Comparison of ENCODE assay signal across 14 mouse cellular contexts in genomic region chr5:27319731-27320130, GRCm38 (mm10).
"Had no signal": no experiment of that assay in that cellular context is flagged by ENCODE, and none has a peak within 500 bp of the region (broad histone marks: within the 10 kb centered on the region; RNA-seq: fewer than 3 reads in every experiment).

No protein-coding gene starts in this region.

- H3K27ac ChIP-seq: kidney, embryonic 15.5 days; limb, embryonic 10.5 days; liver, embryonic 15.5 days; midbrain, embryonic 10.5 days; neural tube, embryonic 12.5 days had no signal

- H3K4me3 ChIP-seq: kidney, embryonic 15.5 days; limb, embryonic 10.5 days; liver, embryonic 15.5 days; midbrain, embryonic 10.5 days; myocyte; neural tube, embryonic 12.5 days had no signal

- DNase-seq: kidney, postnatal 25 days; lung, adult 2 months; lung, postnatal 10 days; lung, postnatal 4 days; midbrain, embryonic 14.5 days; spleen, adult 18-20 months; thymus, adult 18-20 months; thymus, postnatal 14 days had no signal
